Mouse (Mus musculus): ENCODE results near the gene Gck. TPM values are rescaled to one million over a fixed set of nuclear protein-coding genes. Genes with fewer than 3 reads are reported as not detected.
A peak's percentile ranks its signal among the peaks of the same experiment; 100 is the strongest.

Gck gene
- total RNA-seq, 1 experiment from 2014 or later = 4.0 TPM

GRCm38 (mm10) chr11:5873192-5873591 is 76.7 kb downstream of the Gck start:
- no peak for DNase-seq

GRCm38 (mm10) chr11:5872707-5873106 is 77.2 kb downstream of the Gck start:
- DNase-seq = no peak

GRCm38 (mm10) chr11:5870069-5870468 is 79.8 kb downstream of the Gck start:
- DNase-seq = no peak

GRCm38 (mm10) chr11:5869331-5869730 is 80.5 kb downstream of the Gck start:
- no peak for DNase-seq

GRCm38 (mm10) chr11:5868324-5868723 is 81.6 kb downstream of the Gck start:
- no peak for DNase-seq

GRCm38 (mm10) chr11:5867196-5867595 is 82.7 kb downstream of the Gck start:
- no peak for DNase-seq

GRCm38 (mm10) chr11:5862394-5863105 is 87.3 kb downstream of the Gck start:
- peak; percentile 69 for DNase-seq

GRCm38 (mm10) chr11:5861678-5862393 is 88.0 kb downstream of the Gck start, which contains the start of gene Aebp1:
Aebp1 (plus strand) TSS chr11:5861947.
- DNase-seq = peak; percentile 89

GRCm38 (mm10) chr11:5860639-5861038 is 89.2 kb downstream of the Gck start:
- DNase-seq = no peak

- no peak for DNase-seq
Observed at GRCm38 (mm10) chr11:5859883-5860550, 89.9 kb downstream of the Gck start.

- DNase-seq = no peak
Observed at GRCm38 (mm10) chr11:5858723-5859122, 91.2 kb downstream of the Gck start.

GRCm38 (mm10) chr11:5856479-5857130 is 93.3 kb downstream of the Gck start:
- no peak for DNase-seq

GRCm38 (mm10) chr11:5855902-5856301 is 94.0 kb downstream of the Gck start:
- peak; percentile 69 for DNase-seq

GRCm38 (mm10) chr11:5855481-5855880 is 94.4 kb downstream of the Gck start:
- DNase-seq = no peak

- DNase-seq = no peak
Observed at GRCm38 (mm10) chr11:5852314-5852713, 97.6 kb downstream of the Gck start.

GRCm38 (mm10) chr11:5851021-5851736 is 98.7 kb downstream of the Gck start:
- DNase-seq = no peak

Other genes with a start within 250 kb of the Gck start
- 144 and 186 TPM in 2 replicates for gene Mrps24, start 234.4 kb downstream of the Gck start, total RNA-seq (2021)
- gene Urgcp, start 187.7 kb downstream of the Gck start, total RNA-seq (2021) = 33.8 and 58.8 TPM in 2 replicates
- 66.2 and 77.8 TPM in 2 replicates for gene Dbnl, start 161.6 kb downstream of the Gck start, total RNA-seq (2021)
- not detected in 2 replicates for gene Pgam2, start 146.3 kb downstream of the Gck start, total RNA-seq (2021)
- gene Polm, start 112.1 kb downstream of the Gck start, total RNA-seq (2021) = 12.0 and 13.8 TPM in 2 replicates
- 399 and 434 TPM in 2 replicates for gene Aebp1, start 88.1 kb downstream of the Gck start, total RNA-seq (2021)
- 33.6 and 42.2 TPM in 2 replicates for gene Pold2, start 71.8 kb downstream of the Gck start, total RNA-seq (2021)
- gene Myl7, start 51.3 kb downstream of the Gck start, total RNA-seq (2021) = not detected in 2 replicates
- 75.5 and 86.3 TPM in 2 replicates for gene Ykt6, start 5.6 kb upstream of the Gck start, total RNA-seq (2021)
- 10.0 and 13.6 TPM in 2 replicates for gene Camk2b, start 116.3 kb upstream of the Gck start, total RNA-seq (2021)
- gene A730071L15Rik, start 249.9 kb upstream of the Gck start, total RNA-seq (2021) = 0.39 TPM in 1 of 2 replicates, not detected in the other

All from adrenal gland, postnatal 25 days (tissue).